Mouse (Mus musculus) thymus, adult 2 months (tissue): ENCODE results near the gene Tango2.

Source experiments
- CTCF ChIP-seq: fragments of 200-500 bp; IDR thresholded peaks from 2 replicates; pipeline ENCODE4 v1.5.1; 2012; ENCODE audit warnings: mild to moderate bottlenecking, control low read depth, low read length, moderate library complexity, borderline replicate concordance; ENCODE audit not compliant: control insufficient read depth, poor library complexity, insufficient read depth; ENCODE audit errors: extremely low read depth
- POLR2A ChIP-seq: fragments of 200-500 bp; IDR thresholded peaks from 2 replicates; pipeline ENCODE4 v1.6.1; 2012; ENCODE audit warnings: mild to moderate bottlenecking, low read length, control low read depth, moderate library complexity; ENCODE audit not compliant: control insufficient read depth, poor library complexity, insufficient read depth; ENCODE audit errors: extremely low read depth

DNA sequence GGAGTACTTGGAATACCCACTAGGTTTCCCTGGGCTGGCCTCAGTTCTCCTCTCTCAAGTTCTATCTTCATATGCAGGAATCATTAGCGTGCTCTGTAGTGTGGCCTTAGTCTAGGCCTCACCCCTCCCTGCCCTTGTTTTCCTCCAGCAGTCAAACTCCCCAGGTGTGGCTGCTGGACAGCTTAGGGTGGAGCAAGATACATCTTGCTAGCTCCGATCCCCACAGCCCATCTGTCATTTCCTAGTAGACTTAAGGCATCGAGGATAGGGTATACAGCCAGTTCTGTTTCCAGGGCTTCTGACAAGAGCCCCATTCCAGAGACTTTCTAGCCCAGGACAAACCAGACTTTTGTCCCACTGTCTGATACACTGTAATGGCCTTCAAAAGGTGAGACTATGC, 43.8 kb upstream of the Tango2 start:
- TF ChIP-seq CTCF (no peak), POLR2A (no peak)
